Mouse (Mus musculus) cortical plate, adult 2 months (tissue): ENCODE data around the gene Top2a.

Experiments
- CTCF ChIP-seq: fragments of 200-500 bp; IDR thresholded peaks from 2 replicates; pipeline ENCODE4 v1.5.1; 2011; ENCODE audit warnings: mild to moderate bottlenecking, control low read depth, low read length; ENCODE audit not compliant: insufficient read depth; ENCODE audit errors: extremely low read depth
- POLR2A ChIP-seq: fragments of 200-500 bp; IDR thresholded peaks from 2 replicates; pipeline ENCODE4 v1.6.1; 2011; ENCODE audit warnings: mild to moderate bottlenecking, low read length, control low read depth; ENCODE audit not compliant: insufficient read depth; ENCODE audit errors: extremely low read depth

- TF ChIP-seq POLR2A, result no peak
- no peak for TF ChIP-seq CTCF
These were observed 38.7 kb upstream of the Top2a start for GRCm38 (mm10) chr11:99062661-99063060.
